In the genomic region with DNA sequence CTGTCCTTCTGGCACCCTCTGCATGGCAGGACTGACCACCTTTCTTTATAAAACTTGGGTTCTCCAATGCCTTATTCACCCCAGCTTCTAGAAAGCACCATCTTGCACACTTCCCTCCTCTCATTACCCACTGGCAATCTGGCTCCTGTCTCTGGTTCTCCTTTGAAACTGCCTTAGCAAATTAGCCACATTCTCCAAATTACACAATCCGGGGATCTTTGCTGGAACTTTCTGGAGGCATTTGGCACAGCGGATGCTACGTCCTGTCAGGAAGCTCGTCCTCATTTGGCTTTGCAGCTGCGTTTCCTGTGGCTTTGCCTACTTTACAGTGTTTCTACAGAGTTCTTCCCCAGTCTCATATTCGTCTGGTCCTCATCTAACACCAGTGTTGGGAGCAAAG, we compare ENCODE assay signal across 12 mouse cellular contexts. TPM values are rescaled to one million over a fixed set of nuclear protein-coding genes. Genes with fewer than 3 reads are reported as not detected.
A peak's percentile ranks its signal among the peaks of the same experiment; 100 is the strongest.
DNase-seq lines count a peak whose midpoint lies in the region; TF ChIP-seq lines count a peak whose summit lies in the region.
"Had no signal": no experiment of that assay in that cellular context is flagged by ENCODE, and none has a peak within 500 bp of the region (broad histone marks: within the 10 kb centered on the region; RNA-seq: fewer than 3 reads in every experiment).

No protein-coding gene starts in this region.

- no peaks in the 10 kb centered on the region for H3K9me3 ChIP-seq in megakaryocyte, embryonic 14.5 days
- H3K9me3 ChIP-seq: hindbrain, embryonic 15.5 days; midbrain, embryonic 15.5 days; stomach, embryonic 15.5 days had no signal

- no peaks in the 10 kb centered on the region for H3K36me3 ChIP-seq in megakaryocyte, embryonic 14.5 days (replicated peaks; ENCODE audit: low read length)
- H3K36me3 ChIP-seq: hindbrain, embryonic 15.5 days; midbrain, embryonic 15.5 days; stomach, embryonic 15.5 days had no signal

- H3K27me3 ChIP-seq in megakaryocyte, embryonic 14.5 days (replicated peaks), result peaks cover 10% of the 10 kb centered on the region
- H3K27me3 ChIP-seq: hindbrain, embryonic 15.5 days; midbrain, embryonic 15.5 days; stomach, embryonic 15.5 days had no signal

- no peak for TF ChIP-seq CTCF in lung, adult 2 months (IDR thresholded peaks at IDR 0.05; ENCODE audit: insufficient read depth, low read length)

- DNase-seq in gastrocnemius, adult 18-20 months (ENCODE audit: low spot score), result peak; percentile 52
- no peak for DNase-seq in gastrocnemius, postnatal 10 days
- peak; percentile 41 to 55 for DNase-seq in lung, adult 18-20 months
- no peak for DNase-seq in lung, adult 2 months
- peak; percentile 47 for DNase-seq in kidney, adult 9 months
- DNase-seq in urinary bladder, postnatal 25 days (ENCODE audit: low spot score), result no peak
- DNase-seq in cerebellum, adult 11-12 months, result no peak

- 31% methylated on average over 6 of the region's 6 CpGs for WGBS in lung, adult 2 months

- H3K4me3 ChIP-seq in lung, adult 2 months (replicated peaks; ENCODE audit: extremely low read depth, low read depth, low read length), result no peak overlapping the region
- H3K4me3 ChIP-seq in megakaryocyte, embryonic 14.5 days (replicated peaks), result peak overlapping the region; percentile 69
- H3K4me3 ChIP-seq: erythroblast, embryonic 14.5 days; hindbrain, embryonic 15.5 days; midbrain, embryonic 15.5 days; stomach, embryonic 15.5 days had no signal

- TF ChIP-seq POLR2A in lung, adult 2 months (IDR thresholded peaks at IDR 0.05; ENCODE audit: borderline replicate concordance, extremely low read depth, low read depth, low read length), result no peak

- H3K4me1 ChIP-seq in lung, adult 2 months (ENCODE audit: control insufficient read depth, insufficient read depth, low read length), result peaks cover 7% of the 10 kb centered on the region
- H3K4me1 ChIP-seq in megakaryocyte, embryonic 14.5 days, result peaks cover 45% of the 10 kb centered on the region
- H3K4me1 ChIP-seq: hindbrain, embryonic 15.5 days; midbrain, embryonic 15.5 days; stomach, embryonic 15.5 days had no signal

RNA-seq across cellular contexts. Expression of a gene that starts 6.7 kb away (rescaled TPM):
- total RNA-seq in gastrocnemius, adult 18-20 months (2021), result 10 to 100 TPM in 1 of 2 experiments, 1 to 10 TPM in 1; 9.4 to 12.9 TPM
- 10 to 100 TPM in 1 of 2 experiments, 1 to 10 TPM in 1; 7.9 to 13.7 TPM for total RNA-seq in gastrocnemius, postnatal 10 days (2021)
- 82.2 and 83.1 TPM in 2 replicates for polyA plus RNA-seq in lung, adult 2 months (2012; rRNA removed)
- 0.23 TPM in 1 of 2 replicates, not detected in the other for polyA plus RNA-seq in megakaryocyte, embryonic 14.5 days (2012; ENCODE audit: insufficient read depth, low replicate concordance)
- polyA plus RNA-seq: erythroblast, embryonic 14.5 days had no signal

Comparison
In these comparisons a context has a peak if more than half of its experiments do, and no peak if none do; other contexts are left out.
1. DNase-seq: peak in gastrocnemius, adult 18-20 months (single experiment), lung, adult 18-20 months (2 of 2) and kidney, adult 9 months (single experiment); none in gastrocnemius, postnatal 10 days (single experiment), lung, adult 2 months (single experiment), urinary bladder, postnatal 25 days (single experiment) and cerebellum, adult 11-12 months (single experiment).